Mouse (Mus musculus): ENCODE measurements around the gene Sppl2b. TPM values are rescaled to one million over a fixed set of nuclear protein-coding genes. Genes with fewer than 3 reads are reported as not detected.
A peak's percentile ranks its signal among the peaks of the same experiment; 100 is the strongest.

Gene Sppl2b
- total RNA-seq (2021): 10 to 100 TPM; 11.3 to 18.5 TPM
- long read RNA-seq, experiment 1, transcript Sppl2b-201 (15 exons, 2,869 nt): major isoform, 22 of 38 reads
- long read RNA-seq, experiment 1, partial matches to known transcripts: 2 of 38 reads
- long read RNA-seq, experiment 1, other reads (novel, unspliced or antisense): 14 of 38 reads
- long read RNA-seq, experiment 2, transcript Sppl2b-201 (15 exons, 2,869 nt): major isoform, 13 of 30 reads
- long read RNA-seq, experiment 2, partial matches to known transcripts: 1 of 30 reads
- long read RNA-seq, experiment 2, other reads (novel, unspliced or antisense): 16 of 30 reads

DNA sequence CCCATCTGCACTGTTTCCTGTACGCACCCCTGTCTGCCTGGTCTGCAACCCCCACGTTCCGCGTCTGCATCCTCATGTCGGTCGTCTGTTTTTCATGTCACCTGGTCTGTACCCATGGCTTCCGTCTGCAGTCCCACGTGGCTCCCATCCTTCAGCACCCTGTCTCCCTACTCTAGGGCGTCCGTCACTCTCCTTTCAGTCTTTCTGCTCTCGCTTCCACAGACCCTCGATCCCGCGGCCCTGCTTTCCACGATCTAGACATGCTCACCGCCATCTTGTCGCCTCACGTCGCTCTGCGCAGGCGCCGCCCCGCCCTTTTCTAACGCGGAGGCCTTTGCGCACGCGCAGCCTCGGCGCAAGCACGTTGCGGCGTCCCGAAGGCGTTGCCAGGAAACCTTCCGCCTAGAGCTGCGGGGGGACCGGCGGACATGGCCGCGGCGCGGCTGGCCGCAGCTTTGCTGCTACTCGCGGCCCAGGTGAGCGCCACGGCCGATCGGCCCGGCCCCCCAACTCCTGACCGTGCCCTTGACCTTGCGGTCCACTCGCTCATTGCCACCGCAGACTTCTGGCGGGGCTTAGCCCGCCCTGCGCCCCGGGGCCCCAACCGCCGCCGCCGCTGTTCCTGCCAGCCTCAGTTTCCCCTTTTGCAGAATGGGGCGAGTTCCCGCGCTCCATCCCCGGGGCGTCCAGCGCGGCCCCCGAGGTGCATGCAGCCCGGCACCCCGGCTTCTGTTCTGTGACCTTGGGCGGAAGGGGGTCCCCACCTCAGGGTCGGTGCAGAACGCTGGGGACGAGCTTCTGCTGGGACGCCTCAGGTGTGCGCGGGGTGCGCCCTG, at the start of gene Sppl2b, which contains the start of gene Lsm7:
Gene Sppl2b (plus strand): TSS at position 363 of the 836 bp plus-strand sequence.
Gene Lsm7 (minus strand): TSS at position 297 of the 836 bp plus-strand sequence.
- intact Hi-C loops (cut with DNase I): no loop called here
- H3K27ac ChIP-seq: peak within 1 kb of the TSS; percentile 95
- peak within 1 kb of the TSS; percentile 93 for H3K4me3 ChIP-seq
- peak; percentile 98 for DNase-seq
- no peak for TF ChIP-seq CTCF (IDR thresholded peaks at IDR 0.05)

DNA sequence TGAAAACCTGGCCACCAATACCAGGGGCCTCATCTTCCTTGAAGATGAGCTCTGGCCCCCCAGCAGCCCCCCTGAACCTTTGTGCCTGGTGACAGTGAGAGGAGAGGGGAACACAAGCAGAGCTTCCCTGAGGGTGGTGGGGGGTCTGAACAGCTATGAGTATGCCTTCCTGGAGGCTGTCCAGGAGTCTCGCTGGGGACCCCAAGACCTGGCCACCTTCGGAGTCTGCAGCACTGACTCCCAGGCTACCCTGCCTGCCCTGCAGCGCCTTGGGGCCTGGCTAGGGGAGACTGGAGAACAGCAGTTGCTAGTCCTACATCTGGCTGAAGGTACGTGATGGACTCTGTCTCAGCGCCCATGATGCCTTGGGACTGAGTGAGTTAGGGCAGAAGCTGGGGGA, 49.8 kb upstream of the Sppl2b start:
- intact Hi-C loops (cut with DNase I): loop anchor here (5.0 kb wide), 1 partner anchor 58 kb away; no protein-coding TSS in a partner anchor
- TF ChIP-seq CTCF (IDR thresholded peaks at IDR 0.05): no peak
- H3K27ac ChIP-seq: no peak overlapping the region
- DNase-seq: peak; percentile 20
- H3K4me3 ChIP-seq: no peak overlapping the region

DNA sequence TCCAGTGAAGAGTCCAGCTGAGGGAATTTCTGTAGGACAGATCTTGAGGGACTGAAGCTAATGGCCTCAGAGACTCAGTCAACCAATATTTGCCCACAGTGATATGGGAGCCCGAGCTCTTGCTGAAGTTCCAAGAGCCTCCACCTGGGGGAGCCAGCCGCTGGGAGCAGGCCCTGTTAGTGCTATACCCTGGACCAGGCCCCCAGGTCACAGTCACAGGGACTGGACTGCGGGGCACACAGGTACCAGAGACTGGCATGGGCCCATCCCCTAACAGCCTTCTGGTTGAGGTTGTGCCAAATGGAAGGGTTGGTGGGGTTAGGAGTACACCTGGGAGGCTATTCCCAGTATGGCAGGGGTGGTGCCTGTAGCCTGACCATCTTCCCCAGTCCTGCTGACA, 49.1 kb upstream of the Sppl2b start:
- H3K4me3 ChIP-seq: no peak overlapping the region
- intact Hi-C loops (cut with DNase I): loop anchor here (5.0 kb wide), 1 partner anchor 59 kb away; no protein-coding TSS in a partner anchor
- DNase-seq: peak; percentile 85
- H3K27ac ChIP-seq: peak overlapping the region; percentile 9
- peak; percentile 91 for TF ChIP-seq CTCF (IDR thresholded peaks at IDR 0.05)

DNA sequence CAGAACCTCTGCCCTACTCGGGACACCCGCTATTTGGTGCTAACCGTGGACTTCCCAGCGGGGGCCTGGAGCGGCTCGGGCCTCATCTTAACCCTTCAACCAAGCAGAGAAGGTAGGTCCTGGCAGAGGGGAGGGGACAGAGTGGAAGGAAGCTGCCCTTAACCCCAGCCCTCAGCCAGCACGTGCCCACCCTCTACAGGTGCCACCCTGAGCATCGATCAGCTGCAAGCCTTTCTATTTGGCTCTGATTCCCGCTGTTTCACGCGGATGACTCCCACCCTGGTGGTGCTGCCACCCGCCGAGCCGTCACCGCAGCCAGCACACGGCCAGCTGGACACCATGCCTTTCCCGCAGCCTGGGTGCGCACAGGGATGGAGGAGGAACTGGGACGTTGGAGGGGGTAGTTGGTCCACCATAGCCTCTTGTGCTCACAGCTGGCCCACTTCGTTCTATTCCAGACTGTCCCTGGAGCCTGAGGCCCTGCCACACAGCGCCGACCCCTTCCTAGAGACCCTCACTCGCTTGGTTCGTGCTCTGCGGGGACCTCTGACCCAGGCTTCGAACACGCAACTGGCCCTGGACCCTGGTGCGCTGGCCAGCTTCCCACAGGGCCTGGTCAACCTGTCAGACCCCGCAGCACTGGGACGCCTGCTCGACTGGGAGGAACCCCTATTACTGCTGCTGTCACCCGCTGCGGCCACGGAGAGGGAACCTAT, 48.6 kb upstream of the Sppl2b start:
- intact Hi-C loops (cut with DNase I): loop anchor here (5.0 kb wide), 1 partner anchor 59 kb away; no protein-coding TSS in a partner anchor
- H3K27ac ChIP-seq: peak overlapping the region; percentile 82
- TF ChIP-seq CTCF (IDR thresholded peaks at IDR 0.05): no peak
- DNase-seq: peak; percentile 34
- H3K4me3 ChIP-seq: peak overlapping the region; percentile 74

DNA sequence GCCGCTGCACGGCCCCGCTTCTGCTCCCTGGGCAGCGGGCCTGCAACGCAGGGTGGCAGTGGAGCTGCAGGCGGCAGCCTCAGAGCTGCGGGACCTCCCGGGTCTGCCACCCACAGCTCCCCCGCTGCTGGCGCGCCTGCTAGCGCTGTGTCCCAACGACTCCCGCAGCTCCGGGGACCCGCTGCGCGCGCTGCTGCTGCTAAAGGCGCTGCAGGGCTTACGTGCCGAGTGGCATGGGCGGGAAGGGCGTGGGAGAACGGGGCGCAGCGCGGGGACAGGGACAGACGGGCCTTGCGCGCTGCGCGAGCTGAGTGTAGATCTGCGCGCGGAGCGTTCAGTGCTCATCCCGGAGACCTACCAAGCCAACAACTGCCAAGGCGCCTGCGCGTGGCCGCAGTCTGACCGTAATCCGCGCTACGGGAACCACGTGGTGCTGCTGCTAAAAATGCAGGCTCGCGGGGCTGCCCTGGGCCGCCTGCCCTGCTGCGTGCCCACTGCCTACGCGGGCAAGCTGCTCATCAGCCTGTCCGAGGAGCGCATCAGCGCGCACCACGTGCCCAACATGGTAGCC, 47.9 kb upstream of the Sppl2b start:
- intact Hi-C loops (cut with DNase I): loop anchor here (5.0 kb wide), 1 partner anchor 60 kb away; no protein-coding TSS in a partner anchor
- Histone ChIP-seq H3K4me3 (peak overlapping the region; percentile 74), H3K27ac (peak overlapping the region; percentile 82)
- no peak for TF ChIP-seq CTCF (IDR thresholded peaks at IDR 0.05)
- peak; percentile 92 for DNase-seq

DNA sequence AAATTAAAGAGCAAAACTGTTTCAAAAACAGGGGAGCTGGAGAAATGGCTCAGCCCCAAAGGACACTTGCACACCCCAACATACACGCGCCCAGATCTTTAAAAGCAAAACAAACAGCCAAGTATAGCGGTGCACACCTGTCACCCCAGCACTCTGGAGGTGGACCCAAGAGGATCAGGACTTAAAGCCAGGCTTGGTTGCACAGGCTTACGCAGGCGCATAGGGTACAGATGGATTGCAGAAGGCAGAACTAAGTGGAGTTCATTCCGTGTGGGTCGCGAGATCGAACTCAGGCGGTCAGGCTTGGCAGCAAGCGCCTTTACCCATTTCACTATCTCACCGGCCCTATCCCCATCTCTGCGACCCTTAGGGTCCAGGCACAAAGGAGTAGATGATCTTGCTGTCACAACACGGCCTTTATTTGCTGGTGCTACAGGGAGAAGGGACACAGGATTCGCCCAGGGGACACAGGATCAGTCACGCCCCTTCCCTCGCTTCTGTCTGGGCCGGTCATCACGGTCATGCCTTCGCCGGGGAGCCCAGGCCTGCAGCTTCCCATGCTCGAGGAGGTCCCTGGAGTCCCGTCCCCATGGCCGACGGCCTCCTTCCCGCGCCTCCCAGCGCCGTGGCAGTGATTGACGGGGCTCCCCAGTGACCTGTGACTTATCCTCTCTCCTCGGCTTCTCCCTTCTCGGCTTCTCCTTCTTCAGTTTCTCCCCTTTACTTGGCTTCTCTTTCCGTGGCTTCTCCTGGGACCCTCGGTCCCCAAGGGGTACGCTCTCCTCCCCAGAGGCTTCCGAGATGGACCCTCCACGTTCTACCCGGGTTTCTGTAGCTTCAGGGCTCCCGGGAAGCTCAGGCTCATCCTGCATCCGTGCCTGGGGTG, 46.7 kb upstream of the Sppl2b start:
- peak; percentile 36 for DNase-seq
- Histone ChIP-seq H3K27ac (peak overlapping the region; percentile 82), H3K4me3 (peak overlapping the region; percentile 74)
- intact Hi-C loops (cut with DNase I): loop anchor here (5.0 kb wide), 1 partner anchor 61 kb away; no protein-coding TSS in a partner anchor
- TF ChIP-seq CTCF (IDR thresholded peaks at IDR 0.05): no peak

DNA sequence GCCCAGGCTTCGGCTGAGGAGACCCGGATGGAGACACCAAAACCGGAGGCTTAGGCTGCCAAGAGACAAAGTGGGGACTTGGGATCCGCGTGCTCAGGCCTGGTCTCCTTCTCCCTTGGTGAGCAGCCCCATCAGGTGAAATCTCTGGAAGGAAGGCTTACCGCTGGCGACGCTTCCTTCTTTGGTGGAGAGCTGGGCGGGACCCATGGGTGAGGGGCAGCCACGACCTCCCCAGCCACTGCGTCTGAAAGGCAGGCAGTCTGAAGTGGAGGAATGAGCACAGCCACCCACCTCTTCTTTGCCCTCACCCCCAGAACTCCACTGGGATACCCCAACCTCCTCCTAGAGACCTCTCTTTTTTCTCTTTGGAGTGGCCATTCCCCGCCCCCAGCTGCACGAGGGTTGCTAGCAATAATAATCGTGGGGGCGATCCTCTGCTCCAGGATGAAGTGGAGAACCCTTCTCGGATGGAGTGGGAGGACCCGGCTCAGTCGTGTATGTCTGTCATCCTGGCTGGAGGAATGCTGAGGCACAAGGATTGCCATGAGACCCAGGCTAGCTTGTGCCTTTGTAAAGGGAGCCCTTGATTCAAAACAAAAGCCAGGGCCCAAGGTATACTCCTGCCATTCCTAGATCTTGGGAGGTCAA, 46.0 kb upstream of the Sppl2b start:
- H3K4me3 ChIP-seq: peak overlapping the region; percentile 74
- no peak for TF ChIP-seq CTCF (IDR thresholded peaks at IDR 0.05)
- peak overlapping the region; percentile 82 for H3K27ac ChIP-seq
- peak; percentile 20 for DNase-seq
- intact Hi-C loops (cut with DNase I): loop anchor here (5.0 kb wide), 1 partner anchor 62 kb away; no protein-coding TSS in a partner anchor

DNA sequence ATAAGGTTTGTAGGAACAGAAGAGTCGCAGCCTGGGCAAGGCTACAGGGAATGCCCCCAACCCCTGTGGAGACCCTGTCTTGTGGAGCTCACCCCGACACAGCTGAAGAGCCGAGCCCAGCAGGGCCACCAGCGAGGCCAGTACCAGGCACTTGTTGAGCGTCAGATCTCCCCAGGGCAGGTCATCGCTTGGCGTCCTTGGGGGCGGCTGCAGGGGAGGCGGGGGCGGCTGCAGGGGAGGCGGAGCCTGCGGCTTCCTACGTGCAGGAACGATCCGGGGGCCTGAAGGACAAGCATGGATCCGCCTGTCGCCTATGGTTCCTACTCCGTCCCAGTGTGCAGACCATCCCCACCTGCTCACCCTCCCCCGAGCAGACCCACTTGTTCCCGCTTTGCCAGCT, 45.0 kb upstream of the Sppl2b start:
- DNase-seq: peak; percentile 25
- Histone ChIP-seq H3K27ac (peak overlapping the region; percentile 46; the same call in 1 of the 2 replicates), H3K4me3 (peak overlapping the region; percentile 33)
- intact Hi-C loops (cut with DNase I): no loop called here
- TF ChIP-seq CTCF (IDR thresholded peaks at IDR 0.05): no peak

DNA sequence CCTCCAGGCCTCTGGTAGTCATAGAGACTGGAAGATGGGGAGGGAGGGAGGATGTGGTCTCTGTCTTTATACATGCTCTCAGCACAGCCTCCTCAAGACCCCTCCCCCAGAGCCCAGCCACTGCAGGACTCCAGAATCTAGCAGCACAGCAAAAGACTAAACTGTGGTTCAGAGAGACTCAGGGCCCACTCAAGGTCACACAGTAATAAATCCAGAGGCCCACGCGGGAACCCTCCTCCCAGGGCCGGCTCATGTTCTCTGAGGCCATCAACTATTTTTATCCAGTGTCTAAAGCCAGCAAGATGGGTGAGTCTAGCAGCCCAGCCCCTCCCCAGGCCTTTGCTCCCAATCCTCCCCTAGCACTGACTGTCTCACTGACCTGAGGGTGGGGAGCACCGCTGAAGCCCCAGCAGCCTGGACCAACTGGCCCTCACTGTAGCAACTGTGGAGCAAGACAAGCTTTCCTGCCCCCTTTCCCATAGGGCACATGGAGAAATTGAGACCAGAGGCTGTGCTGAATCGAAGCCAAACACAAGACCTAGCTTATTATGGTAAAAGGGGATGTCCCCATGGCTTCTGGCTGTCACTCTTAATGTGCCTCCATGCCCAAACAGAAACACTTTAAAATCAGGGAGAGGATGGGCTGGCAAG, 42.6 kb upstream of the Sppl2b start:
- DNase-seq: peak; percentile 81

DNA sequence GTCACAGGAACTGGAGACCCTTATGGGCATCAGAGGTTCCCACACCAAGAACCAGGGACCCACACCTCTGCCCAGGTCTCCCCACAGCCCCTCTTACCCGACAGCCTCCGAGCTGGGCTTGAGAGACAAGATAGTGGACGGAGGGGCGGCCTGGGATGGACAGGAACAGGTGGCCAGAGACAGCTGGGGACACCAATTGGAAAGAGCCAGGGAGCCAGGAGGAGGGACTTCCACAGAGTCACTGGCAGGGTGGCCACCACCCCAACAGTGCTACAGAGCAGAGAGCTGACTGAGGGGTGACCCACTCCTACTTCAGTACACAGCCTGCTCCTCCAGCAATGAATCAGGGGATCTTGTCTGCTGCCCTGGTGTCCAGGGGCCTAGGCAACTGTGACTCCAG, 41.7 kb upstream of the Sppl2b start, which contains the start of gene Jsrp1:
Gene Jsrp1 (minus strand): TSS at position 133 of the 400 bp plus-strand sequence.
- no peak for TF ChIP-seq CTCF (IDR thresholded peaks at IDR 0.05)
- H3K4me3 ChIP-seq: peak within 1 kb of the TSS; percentile 77
- intact Hi-C loops (cut with DNase I): no loop called here
- peak within 1 kb of the TSS; percentile 97 for H3K27ac ChIP-seq
- DNase-seq: peak; percentile 91

More for the DNA sequence above, 42.6 kb upstream of the Sppl2b start:
- Histone ChIP-seq H3K4me3 (peak overlapping the region; percentile 77), H3K27ac (peak overlapping the region; percentile 97)
- no peak for TF ChIP-seq CTCF (IDR thresholded peaks at IDR 0.05)
- intact Hi-C loops (cut with DNase I): no loop called here

Data from gastrocnemius, adult 2 months (tissue).